Mouse (Mus musculus) spleen, adult 2 months (tissue): ENCODE measurements at regions not wholly inside any gene's neighbourhood (a gene's known extent, or its start where the extent isn't known, plus 50 kb on each side); places are given as distances from the start of the nearest gene placed in this dataset.

Source experiments
- CTCF ChIP-seq: fragments of 200-500 bp; IDR thresholded peaks from 2 replicates; pipeline ENCODE4 v1.5.1; 2011; ENCODE audit warnings: mild to moderate bottlenecking, inconsistent platforms; ENCODE audit not compliant: insufficient read depth, insufficient read length, insufficient replicate concordance; ENCODE audit errors: extremely low read depth
- POLR2A ChIP-seq: fragments of 200-500 bp; IDR thresholded peaks from 2 replicates; pipeline ENCODE4 v1.6.1; 2011; ENCODE audit warnings: low read depth, low read length, inconsistent platforms

DNA sequence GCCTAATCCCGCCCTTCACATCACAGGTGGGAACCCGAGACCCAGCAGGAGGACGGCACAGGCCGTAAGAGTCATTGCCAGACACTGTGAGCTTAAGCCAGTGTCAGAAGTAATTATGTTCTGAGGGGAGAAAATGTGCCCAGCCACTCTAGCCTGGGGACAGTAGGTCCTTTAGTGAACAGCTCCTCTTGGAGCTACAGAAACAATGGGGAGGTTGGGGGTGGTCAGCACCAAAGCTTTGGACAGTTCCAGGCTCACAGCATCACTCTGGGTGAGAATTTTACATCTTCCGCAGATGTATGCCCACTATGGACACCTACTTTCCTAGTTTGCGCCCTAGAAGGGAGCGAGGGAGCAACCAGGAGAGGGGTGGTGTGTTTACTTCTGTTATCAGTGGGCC, 65.7 kb upstream of the Pcbd1 start:
- TF ChIP-seq CTCF (no peak), POLR2A (no peak)
